Mouse (Mus musculus): ENCODE results near the gene Stac. TPM values are rescaled to one million over a fixed set of nuclear protein-coding genes. Genes with fewer than 3 reads are reported as not detected.

The Stac gene
- total and polyA plus RNA-seq, 3 experiments, result 0.16 to 0.64 (median 0.43) TPM

DNA sequence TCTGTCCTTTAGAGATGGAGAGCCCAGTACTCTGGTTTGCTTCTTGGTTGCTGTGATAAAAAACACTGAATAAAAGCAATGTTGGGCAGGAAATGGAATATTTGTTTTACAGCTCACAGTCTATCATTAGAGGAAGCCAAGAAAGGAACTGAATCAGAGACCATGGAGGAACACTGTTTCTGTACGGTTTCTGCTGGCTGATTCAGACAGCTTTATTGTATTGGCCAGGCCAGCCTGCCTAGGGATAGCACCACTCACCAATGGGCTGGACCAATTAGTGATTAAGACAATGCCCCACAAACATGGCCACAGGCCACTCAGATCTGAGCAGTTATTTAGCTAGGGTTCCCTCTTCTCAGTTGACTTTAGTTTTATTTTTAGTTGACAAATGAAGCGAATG is 6.0 kb downstream of the Stac start:
- Histone ChIP-seq H3K36me3 (ENCODE audit: control insufficient read depth, insufficient read depth, low read length) (no peaks in the 10 kb centered on the region), H3K27ac (no peak overlapping the region), H3K4me1 (ENCODE audit: control insufficient read depth, insufficient read depth, low read length) (no peaks in the 10 kb centered on the region), H3K79me2 (replicated peaks; ENCODE audit: control insufficient read depth, insufficient read depth, low read length) (no peaks in the 10 kb centered on the region), H3K4me3 (no peak overlapping the region), H3K27me3 (ENCODE audit: control insufficient read depth, insufficient read depth, low read length) (no peaks in the 10 kb centered on the region), H3K9ac (ENCODE audit: low read depth, low read length) (no peak overlapping the region)
- no peak for TF ChIP-seq EP300 (IDR thresholded peaks at IDR 0.05; ENCODE audit: insufficient read depth, low read depth, low read length)
- no peak for TF ChIP-seq POLR2A (IDR thresholded peaks at IDR 0.05; ENCODE audit: insufficient read depth, low read depth, low read length)
- no peak for TF ChIP-seq CTCF (IDR thresholded peaks at IDR 0.05)
- 36% methylated on average over 2 of the region's 2 CpGs for WGBS
- intact Hi-C loops (cut with DNase I), result no loop called here
- no peak for DNase-seq

GRCm38 (mm10) chr9:111679516-111679915 is 10.6 kb downstream of the Stac start:
- H3K27me3 ChIP-seq (ENCODE audit: control insufficient read depth, insufficient read depth, low read length), result no peaks in the 10 kb centered on the region
- DNase-seq, result no peak
- intact Hi-C loops (cut with DNase I), result no loop called here

DNA sequence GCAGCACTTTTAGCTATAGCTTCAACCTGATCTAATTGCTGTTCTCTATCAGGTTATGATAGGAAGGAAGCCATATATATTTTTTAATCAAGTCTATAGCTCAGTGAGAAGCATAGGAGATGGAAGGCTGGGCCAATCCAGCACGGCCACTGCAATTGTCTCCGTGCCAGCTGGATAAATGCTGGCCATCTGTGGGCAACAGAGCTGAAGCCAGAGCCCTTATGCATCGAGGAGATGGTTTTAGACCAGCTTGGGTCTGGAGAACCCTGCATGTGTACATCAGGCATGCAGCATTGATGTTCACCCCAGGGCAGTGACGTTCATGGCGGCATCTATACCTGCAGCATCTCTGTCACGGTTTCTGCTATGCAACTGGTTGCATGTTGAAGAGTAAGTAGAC is 20.3 kb downstream of the Stac start:
- Histone ChIP-seq H3K36me3 (ENCODE audit: control insufficient read depth, insufficient read depth, low read length) (no peaks in the 10 kb centered on the region), H3K4me3 (no peak overlapping the region), H3K27me3 (ENCODE audit: control insufficient read depth, insufficient read depth, low read length) (no peaks in the 10 kb centered on the region), H3K27ac (no peak overlapping the region), H3K79me2 (replicated peaks; ENCODE audit: control insufficient read depth, insufficient read depth, low read length) (no peaks in the 10 kb centered on the region), H3K4me1 (ENCODE audit: control insufficient read depth, insufficient read depth, low read length) (no peaks in the 10 kb centered on the region), H3K9ac (ENCODE audit: low read depth, low read length) (no peak overlapping the region)
- intact Hi-C loops (cut with DNase I), result no loop called here
- DNase-seq, result no peak
- WGBS, result 74% methylated on average over 6 of the region's 6 CpGs
- TF ChIP-seq EP300 (IDR thresholded peaks at IDR 0.05; ENCODE audit: insufficient read depth, low read depth, low read length) (no peak), CTCF (IDR thresholded peaks at IDR 0.05) (no peak), POLR2A (IDR thresholded peaks at IDR 0.05; ENCODE audit: insufficient read depth, low read depth, low read length) (no peak)

More at GRCm38 (mm10) chr9:111679516-111679915, 10.6 kb downstream of the Stac start:
- Histone ChIP-seq H3K36me3 (ENCODE audit: control insufficient read depth, insufficient read depth, low read length) (no peaks in the 10 kb centered on the region), H3K27ac (no peak overlapping the region), H3K4me3 (no peak overlapping the region), H3K4me1 (ENCODE audit: control insufficient read depth, insufficient read depth, low read length) (no peaks in the 10 kb centered on the region), H3K79me2 (replicated peaks; ENCODE audit: control insufficient read depth, insufficient read depth, low read length) (no peaks in the 10 kb centered on the region), H3K9ac (ENCODE audit: low read depth, low read length) (no peak overlapping the region)
- WGBS, result 24% methylated on average over 2 of the region's 2 CpGs
- no peak for TF ChIP-seq POLR2A (IDR thresholded peaks at IDR 0.05; ENCODE audit: insufficient read depth, low read depth, low read length)
- no peak for TF ChIP-seq CTCF (IDR thresholded peaks at IDR 0.05)
- no peak for TF ChIP-seq EP300 (IDR thresholded peaks at IDR 0.05; ENCODE audit: insufficient read depth, low read depth, low read length)

GRCm38 (mm10) chr9:111655066-111655465 is 35.1 kb downstream of the Stac start:
- Histone ChIP-seq H3K4me1 (ENCODE audit: control insufficient read depth, insufficient read depth, low read length) (no peaks in the 10 kb centered on the region), H3K79me2 (replicated peaks; ENCODE audit: control insufficient read depth, insufficient read depth, low read length) (no peaks in the 10 kb centered on the region), H3K27ac (no peak overlapping the region), H3K4me3 (no peak overlapping the region), H3K27me3 (ENCODE audit: control insufficient read depth, insufficient read depth, low read length) (no peaks in the 10 kb centered on the region), H3K9ac (ENCODE audit: low read depth, low read length) (no peak overlapping the region), H3K36me3 (ENCODE audit: control insufficient read depth, insufficient read depth, low read length) (no peaks in the 10 kb centered on the region)
- intact Hi-C loops (cut with DNase I), result no loop called here
- no peak for DNase-seq
- TF ChIP-seq CTCF (IDR thresholded peaks at IDR 0.05), result no peak
- TF ChIP-seq EP300 (IDR thresholded peaks at IDR 0.05; ENCODE audit: insufficient read depth, low read depth, low read length), result no peak
- no peak for TF ChIP-seq POLR2A (IDR thresholded peaks at IDR 0.05; ENCODE audit: insufficient read depth, low read depth, low read length)
- 87% methylated on average over 4 of the region's 4 CpGs for WGBS

- H3K27me3 ChIP-seq (ENCODE audit: control insufficient read depth, insufficient read depth, low read length), result no peaks in the 10 kb centered on the region
- no peak overlapping the region for H3K9ac ChIP-seq (ENCODE audit: low read depth, low read length)
- no peak for TF ChIP-seq CTCF (IDR thresholded peaks at IDR 0.05)
- no peak for TF ChIP-seq POLR2A (IDR thresholded peaks at IDR 0.05; ENCODE audit: insufficient read depth, low read depth, low read length)
- no peak for TF ChIP-seq EP300 (IDR thresholded peaks at IDR 0.05; ENCODE audit: insufficient read depth, low read depth, low read length)
- no peaks in the 10 kb centered on the region for H3K79me2 ChIP-seq (replicated peaks; ENCODE audit: control insufficient read depth, insufficient read depth, low read length)
- intact Hi-C loops (cut with DNase I), result no loop called here
- H3K36me3 ChIP-seq (ENCODE audit: control insufficient read depth, insufficient read depth, low read length), result no peaks in the 10 kb centered on the region
- no peak overlapping the region for H3K27ac ChIP-seq
- DNase-seq, result no peak
- H3K4me1 ChIP-seq (ENCODE audit: control insufficient read depth, insufficient read depth, low read length), result no peaks in the 10 kb centered on the region
- H3K4me3 ChIP-seq, result no peak overlapping the region
- 56% methylated on average over 4 of the region's 4 CpGs for WGBS
Observed at GRCm38 (mm10) chr9:111644228-111644627, 45.9 kb downstream of the Stac start.

DNA sequence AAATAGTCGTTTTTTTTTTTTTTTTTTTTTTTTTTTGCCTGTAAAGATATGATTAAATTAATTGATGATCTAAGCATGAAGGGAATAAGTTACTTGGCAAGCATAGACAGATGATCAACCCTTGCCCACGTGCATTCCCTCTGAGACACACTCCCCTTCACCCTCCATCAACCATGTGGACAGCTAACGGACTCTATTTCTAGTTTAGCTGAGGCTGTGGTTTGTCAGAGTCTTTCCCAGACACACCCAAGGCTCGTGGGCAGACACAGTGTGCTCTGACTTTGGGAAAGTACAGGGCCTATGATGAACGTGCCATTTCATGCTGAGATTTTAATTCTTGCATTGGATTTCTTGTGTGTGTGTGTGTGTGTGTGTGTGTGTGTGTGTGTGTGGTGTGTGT is 46.8 kb downstream of the Stac start:
- no peak overlapping the region for H3K9ac ChIP-seq (ENCODE audit: low read depth, low read length)
- no peaks in the 10 kb centered on the region for H3K79me2 ChIP-seq (replicated peaks; ENCODE audit: control insufficient read depth, insufficient read depth, low read length)
- no peaks in the 10 kb centered on the region for H3K36me3 ChIP-seq (ENCODE audit: control insufficient read depth, insufficient read depth, low read length)
- no peaks in the 10 kb centered on the region for H3K27me3 ChIP-seq (ENCODE audit: control insufficient read depth, insufficient read depth, low read length)
- intact Hi-C loops (cut with DNase I), result no loop called here
- WGBS, result 50% methylated on average over 5 of the region's 5 CpGs
- H3K4me1 ChIP-seq (ENCODE audit: control insufficient read depth, insufficient read depth, low read length), result no peaks in the 10 kb centered on the region
- DNase-seq, result no peak
- H3K4me3 ChIP-seq, result no peak overlapping the region
- H3K27ac ChIP-seq, result no peak overlapping the region
- TF ChIP-seq POLR2A (IDR thresholded peaks at IDR 0.05; ENCODE audit: insufficient read depth, low read depth, low read length), result no peak
- TF ChIP-seq CTCF (IDR thresholded peaks at IDR 0.05), result no peak
- TF ChIP-seq EP300 (IDR thresholded peaks at IDR 0.05; ENCODE audit: insufficient read depth, low read depth, low read length), result no peak
